Mouse (Mus musculus) right cerebral cortex, postnatal 14 days (tissue): ENCODE measurements around the gene Ap4e1.

Experiments used
- DNase-seq: peaks from one replicate; pipeline ENCODE4 v3.0.0; 2022

Gene Ap4e1

GRCm38 (mm10) chr2:127008469-127008998 lies at the start of gene Ap4e1:
Ap4e1 (plus strand) TSS chr2:127008717.
- peak; percentile 97 for DNase-seq

- DNase-seq: no peak
Observed at GRCm38 (mm10) chr2:126961696-126962095, 46.8 kb upstream of the Ap4e1 start.

DNA sequence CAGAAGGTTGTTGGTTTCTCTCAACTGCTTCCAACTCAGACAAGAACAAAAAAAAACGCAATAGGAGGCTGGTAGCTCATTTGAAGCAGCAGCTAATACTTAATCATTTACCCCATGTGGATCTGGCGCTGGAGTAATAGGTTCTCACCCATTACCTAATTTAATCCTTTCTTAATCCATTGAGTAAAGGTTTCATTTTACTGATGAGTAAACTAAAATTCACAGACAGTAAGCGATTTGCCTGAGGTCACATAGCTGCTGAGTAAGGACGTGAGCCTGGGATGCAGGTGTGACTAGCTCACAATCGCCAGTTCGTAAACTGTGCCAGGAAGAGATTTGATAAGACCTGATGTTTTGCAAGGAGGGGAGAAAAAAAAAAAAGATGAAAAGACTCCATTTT lies 31.1 kb upstream of the Ap4e1 start:
- no peak for DNase-seq

GRCm38 (mm10) chr2:126983221-126983620 lies 25.3 kb upstream of the Ap4e1 start:
- no peak for DNase-seq

DNA sequence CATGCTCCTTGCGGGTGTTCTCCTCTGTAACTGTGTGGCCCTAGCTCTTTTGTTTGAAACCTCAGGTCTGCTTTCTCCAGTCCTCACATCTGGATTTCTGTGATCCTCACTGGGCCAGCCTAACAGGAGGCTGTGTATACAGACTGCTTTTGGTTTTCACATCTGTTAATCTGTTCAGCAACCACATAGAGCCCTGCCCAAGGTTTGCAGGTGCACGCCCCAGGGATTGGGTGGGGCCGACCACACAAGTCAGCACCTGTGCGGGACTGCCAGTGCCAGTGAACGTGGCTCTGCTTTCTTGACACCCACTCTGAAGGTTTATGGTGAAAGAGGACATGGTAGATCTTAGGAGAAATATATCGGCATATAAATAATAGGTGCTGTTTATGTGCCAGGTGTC lies 18.6 kb upstream of the Ap4e1 start:
- DNase-seq: no peak

- no peak for DNase-seq
Observed at GRCm38 (mm10) chr2:126992742-126993141, 15.8 kb upstream of the Ap4e1 start.

DNA sequence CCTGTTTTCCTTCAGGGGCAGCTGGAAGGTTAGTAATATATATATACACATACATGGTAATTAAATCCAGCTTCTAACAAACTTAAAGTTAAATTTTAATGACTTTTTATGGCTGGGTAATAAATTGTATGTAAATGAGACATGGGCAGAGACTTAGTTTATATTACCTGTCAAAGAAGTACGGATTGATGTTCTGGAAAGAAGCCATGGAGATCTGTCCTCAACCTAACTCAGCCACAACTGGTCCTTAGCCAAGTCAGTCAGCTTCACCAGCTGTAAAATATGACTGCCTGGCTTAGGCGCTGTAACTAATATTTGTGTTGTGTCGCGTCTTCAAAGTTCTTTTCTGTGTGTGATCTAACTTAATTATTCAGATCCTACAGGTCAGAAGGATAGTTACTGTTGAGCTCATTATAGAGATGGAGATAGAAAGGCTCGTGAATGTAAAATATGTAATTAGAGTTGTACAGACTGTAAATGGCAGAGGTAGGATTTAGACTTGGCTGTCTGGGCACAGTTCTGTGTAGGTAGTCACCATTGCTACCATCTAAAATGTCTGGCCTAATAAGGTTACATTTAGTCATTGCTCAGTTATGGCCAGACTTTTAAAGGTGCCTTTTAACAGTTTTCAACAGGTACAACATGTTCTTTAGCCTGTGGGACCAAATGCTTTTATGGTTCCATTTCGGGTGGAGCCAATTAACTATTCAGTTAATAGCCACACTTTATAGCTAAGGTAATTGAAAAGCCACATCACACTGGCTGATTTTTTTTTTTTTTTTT lies 13.9 kb upstream of the Ap4e1 start:
- DNase-seq: no peak

- DNase-seq: peak; percentile 30
Observed at GRCm38 (mm10) chr2:126996737-126997136, 11.8 kb upstream of the Ap4e1 start.

- DNase-seq: no peak
Observed at GRCm38 (mm10) chr2:126998219-126998618, 10.3 kb upstream of the Ap4e1 start.

GRCm38 (mm10) chr2:127000406-127001324 lies 7.9 kb upstream of the Ap4e1 start:
- DNase-seq: no peak

- no peak for DNase-seq
Observed at GRCm38 (mm10) chr2:127004046-127004445, 4.5 kb upstream of the Ap4e1 start.

DNA sequence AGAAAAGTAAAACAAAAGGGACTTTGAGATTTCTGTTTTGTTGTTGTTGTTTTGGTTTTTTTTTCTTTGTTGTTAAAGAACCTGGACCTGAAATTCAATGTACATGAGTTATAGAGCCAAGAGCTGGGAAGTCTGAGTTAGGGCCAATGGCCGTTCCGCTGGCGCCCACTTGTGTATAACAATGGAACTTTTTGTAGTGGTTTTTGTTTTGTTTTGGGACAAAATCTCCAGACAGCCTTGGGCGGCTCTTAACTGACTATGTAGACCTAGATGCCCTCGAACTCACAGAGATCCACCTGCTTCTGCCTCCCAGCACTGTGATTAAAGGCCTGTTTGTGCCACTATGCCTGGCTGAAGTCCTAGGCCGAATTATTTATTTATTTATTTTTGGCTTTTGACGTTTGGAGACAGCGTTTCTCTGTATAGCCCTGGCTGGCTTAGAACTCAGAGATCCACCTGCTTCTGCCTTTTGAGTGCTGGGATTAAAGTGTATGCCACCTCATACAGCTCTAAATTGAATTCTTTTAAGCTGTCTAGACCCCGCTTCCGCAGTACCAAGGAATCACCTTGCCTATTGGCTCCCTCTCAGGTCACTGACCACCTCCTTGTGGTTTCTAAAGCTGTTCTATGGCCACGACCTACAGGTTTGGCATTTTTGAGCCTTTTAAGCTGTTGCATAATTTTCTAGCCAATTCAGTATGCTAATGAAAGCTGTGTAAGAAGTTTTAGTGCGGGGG lies 1.7 kb upstream of the Ap4e1 start:
- peak; percentile 22 for DNase-seq

- DNase-seq: no peak
Observed at GRCm38 (mm10) chr2:127007509-127007908, 1.0 kb upstream of the Ap4e1 start.

DNA sequence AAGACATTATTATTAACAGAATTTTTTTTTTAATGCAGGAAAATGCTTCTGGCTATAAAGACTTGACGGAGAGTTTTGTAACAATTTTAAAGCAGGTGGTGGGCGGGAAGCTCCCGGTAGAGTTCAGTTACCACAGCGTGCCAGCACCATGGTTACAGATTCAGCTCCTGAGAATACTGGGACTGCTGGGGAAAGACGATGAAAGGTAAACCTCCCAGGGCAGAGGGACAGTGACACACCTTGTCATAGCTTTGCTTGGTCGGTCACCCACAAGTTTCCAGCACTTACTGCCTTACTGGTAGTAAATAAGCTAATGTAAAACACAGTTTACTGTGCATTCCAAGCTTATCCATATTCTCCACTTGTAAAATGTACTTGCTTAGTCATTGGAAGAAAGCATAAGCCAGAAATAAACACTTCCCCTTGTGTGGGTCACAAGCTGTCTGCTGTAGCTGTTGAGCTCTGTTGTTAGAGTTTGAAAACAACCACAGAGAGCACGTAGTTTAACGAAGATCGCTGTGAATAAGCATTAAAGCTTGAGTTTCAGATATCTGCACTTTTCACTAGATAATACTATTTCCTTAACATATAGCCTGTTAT lies 26.6 kb downstream of the Ap4e1 start:
- peak; percentile 22 for DNase-seq

- no peak for DNase-seq
Observed at GRCm38 (mm10) chr2:127037299-127037698, 28.8 kb downstream of the Ap4e1 start.

GRCm38 (mm10) chr2:127061471-127061870 lies 53.0 kb downstream of the Ap4e1 start:
- DNase-seq: no peak

DNA sequence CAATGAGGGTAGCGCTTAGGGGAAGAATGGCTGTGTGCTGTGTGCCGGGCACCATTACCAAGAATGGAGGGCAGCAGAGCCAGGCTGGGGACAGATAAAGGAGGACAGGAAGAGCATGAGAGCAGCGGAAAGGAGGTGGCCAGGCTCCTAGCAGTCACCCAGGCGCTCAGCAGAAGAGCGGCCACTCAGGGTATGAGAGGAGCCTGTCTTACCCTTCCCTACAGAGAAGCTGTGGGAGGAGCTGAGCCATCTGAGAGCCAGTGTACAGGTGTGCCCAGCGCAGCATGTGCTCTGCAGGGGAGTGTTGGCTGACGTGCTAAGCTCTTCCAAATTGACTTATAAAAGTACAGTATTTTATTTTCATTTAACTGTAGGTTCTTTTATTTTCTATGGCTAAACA lies 60.3 kb downstream of the Ap4e1 start:
- no peak for DNase-seq

GRCm38 (mm10) chr2:127069781-127070434 lies 61.4 kb downstream of the Ap4e1 start:
- no peak for DNase-seq

DNA sequence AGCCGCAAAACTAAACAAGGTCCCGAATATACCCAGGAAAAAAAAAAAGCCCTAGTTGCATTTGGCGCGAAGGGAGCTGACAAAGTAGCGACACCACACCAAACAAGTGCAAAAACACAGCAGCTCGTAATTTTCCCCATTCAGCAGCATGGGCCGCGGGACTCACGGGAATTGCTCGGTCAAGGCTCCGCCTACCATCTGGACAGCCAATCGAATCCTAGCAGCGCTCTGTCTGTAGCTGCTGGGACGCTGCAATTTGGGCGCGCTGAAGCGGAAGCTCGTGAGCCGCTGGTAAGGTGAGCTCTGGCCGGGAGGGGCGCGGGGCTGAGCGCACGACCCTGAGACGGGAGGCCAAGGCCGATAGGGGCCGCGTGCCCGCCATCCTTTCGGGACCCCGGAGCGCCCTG lies 61.9 kb downstream of the Ap4e1 start, which contains the start of gene Blvra:
Gene Blvra, plus strand, starts transcription at position 231 of the 407 bp plus-strand sequence.
- DNase-seq: peak; percentile 82

DNA sequence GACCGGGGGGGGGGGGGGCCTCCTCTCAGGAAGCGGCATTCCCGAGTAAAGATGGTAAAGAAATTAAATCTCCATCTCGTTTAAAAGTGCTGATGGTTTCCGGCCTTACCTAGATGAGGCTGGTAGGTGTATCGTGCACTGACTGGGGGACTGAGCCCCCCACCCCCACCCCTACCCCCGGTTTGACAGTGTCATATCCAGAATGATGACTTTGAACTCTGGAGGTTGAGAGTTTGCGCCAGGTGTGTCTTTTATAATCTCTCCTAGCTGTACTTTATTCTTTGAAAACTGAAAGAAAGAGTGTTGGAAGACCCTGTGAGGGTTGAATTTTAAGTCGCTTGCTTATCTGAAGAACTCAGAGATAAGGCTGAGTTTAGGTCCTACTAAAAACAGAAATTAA lies 62.4 kb downstream of the Ap4e1 start:
- DNase-seq: no peak

DNA sequence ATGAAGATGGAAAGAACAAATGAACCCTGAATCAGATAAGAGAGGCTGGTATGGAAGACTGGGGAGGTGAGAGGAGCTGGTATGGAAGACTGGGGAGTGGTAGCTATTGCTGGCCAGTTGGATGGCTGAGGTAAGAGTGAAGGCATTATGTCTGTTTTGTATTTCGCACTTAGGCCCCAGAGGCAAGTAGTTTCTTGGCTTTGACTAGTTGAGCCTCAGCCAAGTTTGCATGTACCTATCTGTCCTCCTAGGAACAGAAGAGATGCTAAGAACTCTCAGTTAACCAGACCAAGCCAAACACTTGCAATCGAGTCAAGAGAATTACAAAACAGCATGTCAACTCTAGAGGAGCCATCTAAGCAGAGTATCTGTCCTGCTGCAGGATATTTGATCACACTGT lies 65.6 kb downstream of the Ap4e1 start:
- no peak for DNase-seq

- DNase-seq: no peak
Observed at GRCm38 (mm10) chr2:127077611-127078010, 69.1 kb downstream of the Ap4e1 start.
